Mouse (Mus musculus): ENCODE measurements around the gene Sept9.

Sept9 gene

GRCm38 (mm10) chr11:117175472-117175871, 24.0 kb upstream of the Sept9 start:
- in situ Hi-C loops (cut with MseI, MboI), result loop anchor here (5.0 kb wide), 2 partner anchors 98 to 103 kb away; no protein-coding TSS in a partner anchor

- in situ Hi-C loops (cut with MseI, MboI), result loop anchor here (5.0 kb wide), 2 partner anchors 99 to 104 kb away; no protein-coding TSS in a partner anchor
Observed at GRCm38 (mm10) chr11:117176304-117176703, 23.2 kb upstream of the Sept9 start.

- in situ Hi-C loops (cut with MseI, MboI), result loop anchor here (5.0 kb wide), 2 partner anchors 100 to 105 kb away; no protein-coding TSS in a partner anchor
Observed at GRCm38 (mm10) chr11:117176900-117177299, 22.6 kb upstream of the Sept9 start.

- in situ Hi-C loops (cut with MseI, MboI), result loop anchor here (5.0 kb wide), 2 partner anchors 100 to 105 kb away; no protein-coding TSS in a partner anchor
Observed at GRCm38 (mm10) chr11:117177303-117177979, 22.0 kb upstream of the Sept9 start.

- in situ Hi-C loops (cut with MseI, MboI), result loop anchor here (5.0 kb wide), 2 partner anchors 103 to 108 kb away; no protein-coding TSS in a partner anchor
Observed at GRCm38 (mm10) chr11:117179902-117180301, 19.6 kb upstream of the Sept9 start.

GRCm38 (mm10) chr11:117182808-117183207, 16.7 kb upstream of the Sept9 start:
- in situ Hi-C loops (cut with MseI, MboI), result no loop called here

GRCm38 (mm10) chr11:117183299-117183698, 16.2 kb upstream of the Sept9 start:
- in situ Hi-C loops (cut with MseI, MboI), result no loop called here

GRCm38 (mm10) chr11:117183841-117184240, 15.6 kb upstream of the Sept9 start:
- in situ Hi-C loops (cut with MseI, MboI), result no loop called here

- in situ Hi-C loops (cut with MseI, MboI), result no loop called here
Observed at GRCm38 (mm10) chr11:117185076-117185933, 14.2 kb upstream of the Sept9 start.

GRCm38 (mm10) chr11:117191524-117191923, 7.9 kb upstream of the Sept9 start:
- in situ Hi-C loops (cut with MseI, MboI), result no loop called here

GRCm38 (mm10) chr11:117194475-117194937, 5.0 kb upstream of the Sept9 start:
- in situ Hi-C loops (cut with MseI, MboI), result no loop called here

GRCm38 (mm10) chr11:117195616-117196015, 3.8 kb upstream of the Sept9 start:
- in situ Hi-C loops (cut with MseI, MboI), result no loop called here

GRCm38 (mm10) chr11:117196681-117197080, 2.8 kb upstream of the Sept9 start:
- in situ Hi-C loops (cut with MseI, MboI), result no loop called here

- in situ Hi-C loops (cut with MseI, MboI), result no loop called here
Observed at GRCm38 (mm10) chr11:117198122-117198521, 1.3 kb upstream of the Sept9 start.

GRCm38 (mm10) chr11:117201846-117202245, 2.4 kb downstream of the Sept9 start:
- in situ Hi-C loops (cut with MseI, MboI), result no loop called here

- in situ Hi-C loops (cut with MseI, MboI), result no loop called here
Observed at GRCm38 (mm10) chr11:117204606-117205005, 5.1 kb downstream of the Sept9 start.

GRCm38 (mm10) chr11:117205042-117205441, 5.6 kb downstream of the Sept9 start:
- in situ Hi-C loops (cut with MseI, MboI), result no loop called here

- in situ Hi-C loops (cut with MseI, MboI), result no loop called here
Observed at GRCm38 (mm10) chr11:117205447-117205846, 6.0 kb downstream of the Sept9 start.

GRCm38 (mm10) chr11:117207436-117207835, 8.0 kb downstream of the Sept9 start:
- in situ Hi-C loops (cut with MseI, MboI), result no loop called here

GRCm38 (mm10) chr11:117208151-117208673, 8.8 kb downstream of the Sept9 start:
- in situ Hi-C loops (cut with MseI, MboI), result no loop called here

- in situ Hi-C loops (cut with MseI, MboI), result no loop called here
Observed at GRCm38 (mm10) chr11:117216713-117217112, 17.3 kb downstream of the Sept9 start.

- in situ Hi-C loops (cut with MseI, MboI), result no loop called here
Observed at GRCm38 (mm10) chr11:117218070-117218469, 18.6 kb downstream of the Sept9 start.
